Mouse (Mus musculus) myocyte (in vitro differentiated cells): ENCODE data around the gene Leap2. TPM values are rescaled to one million over a fixed set of nuclear protein-coding genes. Genes with fewer than 3 reads are reported as not detected.

Experiments
- H3K27me3 ChIP-seq: one replicate; pipeline ENCODE4 v1.6.1; 2011; ENCODE audit not compliant: control insufficient read depth, insufficient read depth, insufficient read length
- H3K36me3 ChIP-seq: one replicate; pipeline ENCODE4 v1.6.1; 2011; ENCODE audit not compliant: control insufficient read depth, insufficient read depth
- H3K4me2 ChIP-seq: one replicate; pipeline ENCODE4 v1.6.1; 2011; ENCODE audit warnings: low read depth, control low read depth
- H3K4me3 ChIP-seq: one replicate; pipeline ENCODE4 v1.5.1; 2011; ENCODE audit warnings: mild to moderate bottlenecking, control low read depth, moderate library complexity
- H3K79me2 ChIP-seq: one replicate; pipeline ENCODE4 v1.6.1; 2011; ENCODE audit not compliant: control insufficient read depth, insufficient read depth
- H3ac ChIP-seq: one replicate; pipeline ENCODE4 v1.6.1; 2011; ENCODE audit not compliant: control insufficient read depth, insufficient read length
- CEBPB ChIP-seq: IDR thresholded peaks from 2 replicates; pipeline ENCODE4 v1.6.1; 2011; ENCODE audit warnings: mild to moderate bottlenecking, moderate library complexity; ENCODE audit not compliant: poor library complexity, insufficient read depth, severe bottlenecking
- E2F4 ChIP-seq: IDR thresholded peaks from one replicate; pipeline ENCODE4 v1.6.1; 2011; ENCODE audit warnings: mild to moderate bottlenecking, control low read depth, moderate library complexity; ENCODE audit not compliant: insufficient read depth
- MAX ChIP-seq: IDR thresholded peaks from one replicate; pipeline ENCODE4 v1.6.1; 2011; ENCODE audit warnings: low read depth, mild to moderate bottlenecking, control low read depth
- MYOD1 ChIP-seq, 3 experiments: IDR thresholded peaks; one replicate each; pipeline ENCODE4 v1.6.1; 2011; ENCODE audit warnings: control low read depth in 2 of 3, low read depth in 2 of 3, mild to moderate bottlenecking in 2 of 3, moderate library complexity in 1 of 3; ENCODE audit not compliant: insufficient read length in 2 of 3, control insufficient read depth in 1 of 3
- MYOG ChIP-seq, 3 experiments: IDR thresholded peaks; one replicate each; pipeline ENCODE4 v1.6.1; 2011; ENCODE audit warnings: control low read depth in 2 of 3, low read depth in 2 of 3, mild to moderate bottlenecking in 2 of 3; ENCODE audit not compliant: insufficient read length in 2 of 3, control insufficient read depth in 1 of 3, insufficient read depth in 1 of 3
- POLR2A ChIP-seq: IDR thresholded peaks from one replicate; pipeline ENCODE4 v1.6.1; 2011; ENCODE audit warnings: low read depth, mild to moderate bottlenecking, control low read depth, moderate library complexity; ENCODE audit not compliant: insufficient read length
- POLR2AphosphoS2 ChIP-seq: IDR thresholded peaks from one replicate; pipeline ENCODE4 v1.6.1; 2011; ENCODE audit warnings: low read depth, control low read depth; ENCODE audit not compliant: insufficient read length
- REST ChIP-seq: IDR thresholded peaks from one replicate; pipeline ENCODE4 v1.6.1; 2011; ENCODE audit warnings: mild to moderate bottlenecking, control low read depth, moderate library complexity; ENCODE audit not compliant: insufficient read depth, insufficient read length
- SRF ChIP-seq: IDR thresholded peaks from one replicate; pipeline ENCODE4 v1.6.1; 2011; ENCODE audit warnings: low read depth; ENCODE audit not compliant: control insufficient read depth, insufficient read length
- TCF12 ChIP-seq: IDR thresholded peaks from one replicate; pipeline ENCODE4 v1.6.1; 2011; ENCODE audit warnings: mild to moderate bottlenecking, control low read depth; ENCODE audit not compliant: poor library complexity, insufficient read depth, severe bottlenecking
- TCF3 ChIP-seq: IDR thresholded peaks from one replicate; pipeline ENCODE4 v1.6.1; 2011; ENCODE audit warnings: low read depth, control low read depth; ENCODE audit not compliant: insufficient read length
- USF1 ChIP-seq: IDR thresholded peaks from one replicate; pipeline ENCODE4 v1.6.1; 2011; ENCODE audit warnings: low read depth, mild to moderate bottlenecking, control low read depth, moderate library complexity
- polyA plus RNA-seq: library from polyadenylated mRNA; unstranded; fragments of >200 nt; fragmentation: generic; extraction: Trizol; gene quantifications from one replicate; pipeline ENCODE4 v1.2.1, GENCODE M21; 2012; ENCODE audit warnings: missing spikeins

Gene Leap2
- polyA plus RNA-seq, 1 experiment, result not detected

- Histone ChIP-seq H3K27me3 (no peaks in the 10 kb centered on the region), H3ac (no peak overlapping the region), H3K4me2 (no peak overlapping the region), H3K4me3 (no peak overlapping the region), H3K79me2 (no peaks in the 10 kb centered on the region), H3K36me3 (peaks cover 88% of the 10 kb centered on the region)
- TF ChIP-seq USF1, result no peak
- TF ChIP-seq TCF12, result no peak
- TF ChIP-seq CEBPB, result no peak
- TF ChIP-seq E2F4, result no peak
- no peak for TF ChIP-seq SRF
- TF ChIP-seq MYOG (IDR thresholded peaks at IDR 0.05; ENCODE audit: control insufficient read depth in 1 of 3, insufficient read depth in 1 of 3, insufficient read length in 2 of 3, low read depth in 2 of 3), result no peak
- no peak for TF ChIP-seq TCF3
- TF ChIP-seq POLR2AphosphoS2, result no peak
- TF ChIP-seq MAX, result no peak
Measured at GRCm38 (mm10) chr11:53413871-53414270, 9.1 kb downstream of the Leap2 start.

GRCm38 (mm10) chr11:53411738-53412137 lies 11.2 kb downstream of the Leap2 start:
- Histone ChIP-seq H3K4me3 (no peak overlapping the region), H3K36me3 (peaks cover 85% of the 10 kb centered on the region), H3K4me2 (no peak overlapping the region), H3K27me3 (no peaks in the 10 kb centered on the region), H3ac (no peak overlapping the region), H3K79me2 (no peaks in the 10 kb centered on the region)
- TF ChIP-seq MYOD1 (IDR thresholded peaks at IDR 0.05; ENCODE audit: control insufficient read depth in 1 of 3, insufficient read length in 2 of 3, low read depth in 2 of 3) (no peak), POLR2AphosphoS2 (no peak)

- no peak overlapping the region for H3ac ChIP-seq
- H3K4me2 ChIP-seq, result no peak overlapping the region
- H3K36me3 ChIP-seq, result peaks cover 77% of the 10 kb centered on the region
- H3K79me2 ChIP-seq, result no peaks in the 10 kb centered on the region
- no peaks in the 10 kb centered on the region for H3K27me3 ChIP-seq
- H3K4me3 ChIP-seq, result no peak overlapping the region
- TF ChIP-seq CEBPB, result no peak
- no peak for TF ChIP-seq MYOD1 (IDR thresholded peaks at IDR 0.05; ENCODE audit: control insufficient read depth in 1 of 3, insufficient read length in 2 of 3, low read depth in 2 of 3)
- no peak for TF ChIP-seq MYOG (IDR thresholded peaks at IDR 0.05; ENCODE audit: control insufficient read depth in 1 of 3, insufficient read depth in 1 of 3, insufficient read length in 2 of 3, low read depth in 2 of 3)
- TF ChIP-seq POLR2AphosphoS2, result no peak
- TF ChIP-seq TCF12, result no peak
- no peak for TF ChIP-seq USF1
- TF ChIP-seq REST, result no peak
- no peak for TF ChIP-seq E2F4
- TF ChIP-seq MAX, result no peak
- TF ChIP-seq SRF, result no peak
Measured at GRCm38 (mm10) chr11:53403638-53404037, 19.3 kb downstream of the Leap2 start.

- Histone ChIP-seq H3K4me3 (no peak overlapping the region), H3K36me3 (peaks cover 40% of the 10 kb centered on the region), H3ac (no peak overlapping the region), H3K27me3 (no peaks in the 10 kb centered on the region), H3K79me2 (no peaks in the 10 kb centered on the region), H3K4me2 (no peak overlapping the region)
- TF ChIP-seq TCF3 (no peak), SRF (no peak), MYOD1 (IDR thresholded peaks at IDR 0.05; ENCODE audit: control insufficient read depth in 1 of 3, insufficient read length in 2 of 3, low read depth in 2 of 3) (no peak), MYOG (IDR thresholded peaks at IDR 0.05; ENCODE audit: control insufficient read depth in 1 of 3, insufficient read depth in 1 of 3, insufficient read length in 2 of 3, low read depth in 2 of 3) (no peak), CEBPB (no peak), POLR2A (no peak), TCF12 (no peak), POLR2AphosphoS2 (no peak), USF1 (no peak), E2F4 (no peak), REST (no peak)
Measured at GRCm38 (mm10) chr11:53393856-53394255, 29.1 kb downstream of the Leap2 start.

GRCm38 (mm10) chr11:53383758-53384428 lies 39.1 kb downstream of the Leap2 start:
- H3K79me2 ChIP-seq, result peaks cover 23% of the 10 kb centered on the region
- H3K36me3 ChIP-seq, result peaks cover 43% of the 10 kb centered on the region
- H3ac ChIP-seq, result no peak overlapping the region
- no peaks in the 10 kb centered on the region for H3K27me3 ChIP-seq
- H3K4me2 ChIP-seq, result no peak overlapping the region
- no peak for TF ChIP-seq USF1
- no peak for TF ChIP-seq SRF
- TF ChIP-seq TCF3, result no peak
- no peak for TF ChIP-seq POLR2AphosphoS2
- TF ChIP-seq POLR2A, result no peak
- no peak for TF ChIP-seq MYOG (IDR thresholded peaks at IDR 0.05; ENCODE audit: control insufficient read depth in 1 of 3, insufficient read depth in 1 of 3, insufficient read length in 2 of 3, low read depth in 2 of 3)
- TF ChIP-seq MYOD1 (IDR thresholded peaks at IDR 0.05; ENCODE audit: control insufficient read depth in 1 of 3, insufficient read length in 2 of 3, low read depth in 2 of 3), result no peak
- TF ChIP-seq REST, result no peak
- TF ChIP-seq TCF12, result no peak
- TF ChIP-seq E2F4, result no peak
- TF ChIP-seq CEBPB, result no peak
- no peak for TF ChIP-seq MAX
- H3K4me3 ChIP-seq, result no peak overlapping the region
